Mouse (Mus musculus) large intestine, adult 2 months (tissue): ENCODE measurements around the gene B830017H08Rik. TPM values are rescaled to one million over a fixed set of nuclear protein-coding genes. Genes with fewer than 3 reads are reported as not detected.

Source experiments
- DNase-seq: peaks from one replicate; pipeline ENCODE4 v3.0.0-alpha.2; 2012; ENCODE audit warnings: low read depth, low spot score
- WGBS: fragments of 180-500 bp; shearing (Covaris S2); methylation state at CpG from one replicate; pipeline ENCODE4 v1.1.7; 2018; 5-methylcytosine and 5-hydroxymethylcytosine counted together
- polyA plus RNA-seq: library from polyadenylated mRNA; depleted of rRNA; stranded (reverse); fragments of >200 nt; gene quantifications from 2 replicates; pipeline ENCODE4 v1.2.3, GENCODE M21; 2012

The B830017H08Rik gene
- polyA plus RNA-seq, 1 experiment, result not detected

DNA sequence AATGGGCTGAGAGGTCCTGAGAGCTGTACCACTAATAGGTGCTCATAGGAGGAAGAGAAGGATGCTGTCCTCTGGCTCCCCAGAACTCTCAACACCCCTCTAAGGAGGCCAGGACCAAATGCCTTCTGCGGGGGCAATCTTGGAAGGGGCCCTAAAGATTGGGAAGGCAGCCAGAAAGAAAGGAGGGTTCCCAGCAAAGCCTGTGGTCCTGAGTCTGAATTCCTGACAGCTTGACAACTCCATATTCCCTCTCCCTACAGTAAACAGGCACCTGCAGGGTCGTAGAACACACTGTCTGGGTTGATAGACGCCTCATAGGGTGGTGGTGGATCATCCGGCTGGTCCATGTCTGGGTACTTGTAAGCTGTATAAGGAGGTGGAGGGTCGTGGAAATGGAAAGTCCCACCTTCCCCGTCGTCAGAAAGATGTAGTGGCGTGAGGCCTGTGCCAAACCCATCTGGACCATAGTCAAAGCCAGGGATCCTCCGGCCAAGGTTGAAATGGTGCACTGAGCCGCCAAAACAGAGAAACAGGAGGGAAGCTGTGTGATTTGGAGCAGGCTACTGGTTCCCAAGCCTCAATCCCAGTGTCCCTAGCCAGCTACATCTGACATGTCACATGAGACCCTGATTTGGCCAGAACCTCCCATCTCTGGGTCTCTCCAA lies 10.9 kb downstream of the B830017H08Rik start:
- DNase-seq, result no peak
- 85% methylated on average over 10 of the region's 10 CpGs for WGBS

DNA sequence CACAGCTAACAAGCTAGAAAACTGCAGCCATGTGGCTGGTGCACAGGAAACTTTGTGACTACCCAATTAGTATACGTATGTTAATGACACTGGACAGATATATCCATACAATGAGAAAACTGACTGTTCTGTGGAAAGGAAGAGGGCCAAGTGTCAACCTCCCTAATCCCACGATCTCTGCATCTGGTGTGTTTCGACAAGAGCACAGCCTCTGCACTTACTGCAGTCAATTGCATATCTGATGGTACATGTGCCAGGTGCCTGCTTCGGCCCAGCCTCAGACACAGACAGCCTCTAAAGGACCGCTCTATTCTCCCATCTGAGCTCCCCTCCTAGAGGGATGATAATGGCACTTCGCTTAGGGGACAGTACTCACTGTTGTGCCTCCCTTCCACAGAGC lies 15.5 kb downstream of the B830017H08Rik start:
- DNase-seq, result no peak
- WGBS, result 97% methylated on average over 6 of the region's 6 CpGs

DNA sequence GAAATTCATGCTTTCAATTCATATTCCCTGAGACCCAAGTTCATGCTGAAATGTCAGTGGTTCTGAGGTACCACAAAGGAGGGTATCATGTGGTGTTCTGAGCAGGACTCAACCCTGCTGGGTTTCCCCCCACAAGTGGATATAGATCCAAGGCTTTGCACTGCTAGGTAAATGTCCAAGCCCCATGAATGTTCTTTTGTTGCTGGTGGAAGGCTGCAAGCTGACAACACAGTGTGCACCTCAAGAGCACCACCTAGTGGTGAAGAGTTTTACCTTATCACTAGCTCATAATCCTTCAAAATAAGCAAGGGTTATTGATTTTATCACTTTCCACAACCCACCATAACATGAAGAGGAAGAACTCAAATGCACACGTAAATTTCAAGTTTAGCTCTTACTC lies 16.0 kb downstream of the B830017H08Rik start:
- WGBS, result 16% methylated on average over 1 of the region's 1 CpGs
- DNase-seq, result no peak

DNA sequence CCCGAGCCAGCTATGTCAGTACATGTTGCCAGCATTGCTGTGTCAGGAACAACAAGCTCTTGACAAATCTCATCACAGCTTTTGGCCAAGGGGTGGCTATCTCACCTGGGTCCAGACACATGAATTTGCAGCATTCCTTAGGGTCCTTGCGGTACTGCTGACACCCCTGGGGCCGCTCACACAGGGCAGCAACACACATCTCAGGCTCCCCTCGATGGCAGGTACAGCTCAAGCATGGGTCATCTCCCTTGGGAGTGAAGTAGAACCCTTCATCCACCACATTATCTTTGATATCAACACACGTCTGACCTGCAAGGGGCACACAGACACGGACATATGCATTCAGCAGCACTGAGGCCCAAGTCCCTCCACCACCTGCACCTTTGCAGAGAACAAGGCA lies 16.6 kb downstream of the B830017H08Rik start:
- 83% methylated on average over 6 of the region's 6 CpGs for WGBS
- DNase-seq, result no peak

DNA sequence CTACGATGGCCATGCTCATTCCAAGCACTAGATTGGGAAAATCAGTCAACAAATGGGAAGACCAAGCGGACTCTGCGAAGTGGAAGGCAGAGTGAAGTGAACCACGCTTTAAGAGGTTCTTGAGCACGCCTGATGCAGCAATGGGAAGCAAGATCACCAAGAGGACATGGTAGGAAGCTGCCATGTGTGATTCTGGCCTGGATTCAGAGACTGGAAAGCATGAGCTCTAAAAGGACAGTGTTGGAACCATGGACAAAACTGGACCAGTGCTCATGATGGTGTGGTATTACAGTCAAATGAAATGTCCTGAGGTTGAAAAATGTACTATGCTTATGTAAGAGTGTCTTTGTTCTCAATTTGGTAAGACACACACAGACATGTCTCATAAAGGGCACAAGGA lies 18.4 kb downstream of the B830017H08Rik start:
- DNase-seq, result no peak
- 97% methylated on average over 5 of the region's 5 CpGs for WGBS

DNA sequence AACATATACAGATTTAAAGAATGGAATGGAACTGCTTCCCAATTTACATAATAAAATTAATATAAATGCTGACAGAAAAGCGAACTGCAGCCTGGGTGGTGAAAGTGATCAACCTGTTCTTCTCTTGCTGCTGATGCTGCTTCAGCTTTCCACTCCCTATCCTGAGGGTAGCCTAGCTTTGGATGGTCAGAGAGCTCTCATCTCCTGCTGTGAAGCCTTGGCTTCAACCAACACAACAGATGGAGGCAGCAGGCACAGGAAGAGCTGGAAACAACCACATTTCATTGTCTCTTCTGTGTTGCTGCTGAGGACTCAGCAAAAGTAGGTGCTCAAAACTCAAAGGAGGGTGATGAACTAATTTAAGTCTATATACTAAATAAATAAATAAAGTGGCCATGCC lies 18.9 kb downstream of the B830017H08Rik start:
- DNase-seq, result no peak
- 88% methylated on average over 1 of the region's 1 CpGs for WGBS

DNA sequence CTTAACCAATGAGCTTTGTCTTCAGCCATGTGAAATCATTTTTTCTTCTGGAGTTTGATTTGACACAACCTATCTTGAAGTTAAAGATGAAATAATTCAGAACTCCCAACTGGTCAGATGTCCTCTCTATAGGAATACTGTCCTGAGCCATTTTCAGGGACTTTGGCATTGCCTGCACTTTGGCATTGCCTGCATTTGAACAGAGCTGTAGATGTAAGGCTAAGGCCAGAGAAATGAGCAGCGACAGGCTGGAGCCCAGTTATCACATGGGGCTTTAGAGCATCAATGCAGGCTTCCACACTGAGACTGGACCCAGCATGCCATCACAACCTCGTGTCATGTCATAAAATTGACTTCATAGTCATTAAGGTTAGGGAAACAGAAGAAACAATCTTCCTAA lies 20.3 kb downstream of the B830017H08Rik start:
- WGBS, result 68% methylated on average over 2 of the region's 2 CpGs
- no peak for DNase-seq

DNA sequence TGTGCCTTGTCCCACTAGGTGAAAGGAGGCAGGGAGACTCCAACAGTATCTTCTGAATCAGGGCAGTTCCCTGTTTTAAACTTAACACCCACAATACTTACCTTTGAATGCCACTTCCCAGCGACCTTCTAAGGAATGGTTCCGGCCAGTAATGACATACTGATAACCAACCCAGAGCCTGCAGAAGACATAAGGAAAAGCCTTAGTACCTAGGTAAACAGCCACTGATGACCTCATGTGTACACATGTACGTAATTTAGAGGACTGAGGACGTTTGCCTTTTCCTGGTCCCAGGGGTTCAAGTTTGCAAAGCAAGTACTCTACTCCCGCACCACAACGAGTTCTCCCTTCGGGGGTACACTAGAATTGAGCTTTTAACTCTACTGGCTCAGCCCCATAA lies 24.2 kb downstream of the B830017H08Rik start:
- 62% methylated on average over 7 of the region's 7 CpGs for WGBS

DNA sequence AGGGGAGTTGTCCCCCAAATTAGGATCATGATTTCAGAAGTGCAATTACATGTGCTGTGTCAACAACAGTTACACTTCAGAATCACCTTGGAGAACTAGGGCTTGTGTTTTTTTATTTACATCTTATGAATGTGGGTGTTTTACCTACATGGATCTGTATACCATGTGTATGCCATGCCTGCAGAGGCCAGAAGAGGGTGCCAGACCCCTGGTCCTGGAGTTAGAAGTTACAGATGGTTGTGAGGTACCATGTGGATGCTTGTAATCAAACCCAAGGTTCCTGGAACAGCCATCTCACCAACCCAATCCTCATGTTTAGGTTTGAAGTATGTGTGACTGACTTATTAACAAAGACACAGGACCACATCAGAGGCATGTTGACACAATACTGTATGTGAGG lies 25.7 kb downstream of the B830017H08Rik start:
- DNase-seq, result no peak

More for the DNA sequence above, 24.2 kb downstream of the B830017H08Rik start:
- no peak for DNase-seq

DNA sequence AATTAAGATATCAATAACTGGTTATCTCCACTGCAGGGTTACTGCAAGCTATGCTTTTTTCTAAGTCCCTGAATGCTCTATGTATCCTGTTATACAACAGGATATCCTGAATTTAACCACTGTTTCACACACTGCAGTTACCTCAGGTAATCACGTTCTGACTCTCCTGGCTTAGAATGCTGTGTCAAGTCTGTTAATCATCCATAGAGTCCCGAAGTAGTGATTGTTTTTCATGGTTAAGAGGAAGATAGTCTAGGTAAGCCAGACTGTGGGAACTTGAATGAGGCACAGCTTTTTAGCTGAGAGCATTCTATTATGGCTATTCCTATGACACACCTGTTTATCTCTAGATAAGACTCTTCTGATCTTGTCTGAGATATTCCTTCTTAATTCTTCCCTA lies 32.4 kb downstream of the B830017H08Rik start:
- WGBS, result 30% methylated on average over 2 of the region's 2 CpGs
- DNase-seq, result no peak

DNA sequence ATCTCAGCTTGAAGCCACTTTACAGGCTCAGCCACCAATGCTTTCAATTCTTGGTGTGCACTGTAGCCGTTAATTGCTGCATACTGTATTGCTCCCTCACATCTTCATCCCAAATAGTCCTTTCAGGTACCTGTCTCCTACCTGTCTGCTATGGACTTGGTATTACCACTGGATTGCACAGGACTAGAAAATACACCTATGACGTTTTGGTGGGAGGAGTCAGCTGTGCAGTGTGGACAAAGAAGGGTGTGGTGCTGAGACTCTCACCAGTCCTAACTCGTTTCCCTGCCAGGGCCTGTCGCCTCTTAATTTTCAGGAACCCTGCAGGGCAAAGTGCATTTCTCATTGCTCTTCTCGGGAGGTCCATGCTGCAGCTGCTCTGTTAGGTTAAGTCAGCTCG lies 32.8 kb downstream of the B830017H08Rik start:
- WGBS, result 32% methylated on average over 6 of the region's 6 CpGs
- DNase-seq, result peak; percentile 90

DNA sequence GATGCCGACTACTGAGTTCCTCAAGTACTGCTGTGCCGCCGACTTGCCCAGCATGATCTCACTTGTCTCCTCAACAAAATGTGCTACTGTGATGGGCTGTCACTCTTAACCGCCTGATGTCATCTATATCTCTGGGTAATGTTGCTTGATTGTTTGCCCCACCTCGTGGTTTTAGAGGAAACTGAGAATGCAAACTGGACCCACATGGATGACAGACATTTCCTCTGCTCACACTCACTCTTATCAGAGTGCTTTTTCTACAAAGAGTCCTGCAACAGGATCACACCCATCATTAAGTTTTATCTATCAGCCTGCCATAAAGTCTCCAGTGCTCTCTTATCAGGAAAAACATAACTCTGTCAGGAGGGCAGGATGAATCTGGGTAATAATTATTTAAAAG lies 38.3 kb downstream of the B830017H08Rik start:
- 45% methylated on average over 5 of the region's 5 CpGs for WGBS
- DNase-seq, result no peak

DNA sequence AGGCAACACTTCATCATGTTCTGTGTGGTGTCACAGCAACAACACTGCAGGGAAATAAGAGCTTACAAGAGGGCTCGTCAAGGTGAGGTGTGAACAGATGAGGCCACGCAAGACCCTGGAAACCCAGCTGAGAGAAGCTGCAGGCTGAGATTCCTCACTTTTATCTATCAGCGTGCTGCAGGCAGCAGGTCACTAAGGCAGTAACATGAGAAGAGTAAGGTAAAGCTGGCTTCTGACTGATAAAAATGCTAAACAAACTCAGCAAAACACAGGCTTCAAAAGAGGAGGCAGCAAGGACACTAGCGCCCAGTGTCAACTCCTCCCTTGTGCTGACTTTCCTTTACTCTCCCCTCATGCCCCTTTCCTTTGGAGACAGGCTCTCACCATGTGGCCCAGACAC lies 40.1 kb downstream of the B830017H08Rik start:
- no peak for DNase-seq
- 85% methylated on average over 4 of the region's 4 CpGs for WGBS

DNA sequence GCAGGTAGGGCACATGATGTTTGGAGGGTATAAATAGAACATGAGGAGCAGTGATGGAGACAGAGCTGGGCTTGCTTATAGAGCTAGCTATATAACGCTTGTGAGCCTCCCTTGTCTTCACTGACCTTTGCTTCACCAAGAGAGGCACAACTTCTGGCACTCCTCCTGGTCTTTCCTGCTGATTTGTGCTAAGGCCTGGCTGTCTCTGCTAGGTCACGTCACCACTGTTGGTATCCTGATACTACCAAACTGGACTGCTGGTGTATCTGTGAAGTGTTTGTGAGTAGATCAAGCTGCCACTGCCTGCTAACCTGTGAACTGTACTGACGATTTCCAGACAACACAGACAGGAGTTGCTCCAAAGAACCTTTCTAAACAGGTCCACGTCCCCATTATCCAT lies 42.3 kb downstream of the B830017H08Rik start:
- DNase-seq, result no peak
- WGBS, result 53% methylated on average over 4 of the region's 4 CpGs

DNA sequence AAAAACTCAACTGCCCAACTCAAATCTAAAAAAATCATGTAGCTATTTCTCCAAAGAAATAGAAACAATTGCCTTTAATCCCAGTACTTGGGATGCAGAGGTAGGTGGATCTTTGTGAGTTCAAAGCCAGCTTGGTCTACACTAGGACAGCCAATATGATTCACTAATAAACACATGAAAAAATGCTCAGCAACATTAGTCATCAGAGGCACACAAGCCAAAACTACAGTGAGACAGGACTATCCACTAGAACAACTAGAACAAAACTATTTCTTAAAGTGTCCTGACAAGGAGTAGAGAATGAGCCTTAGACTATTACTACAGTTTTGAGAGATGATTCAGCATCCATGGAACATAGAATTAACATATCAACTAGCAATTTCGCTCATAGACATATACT lies 43.2 kb downstream of the B830017H08Rik start:
- DNase-seq, result no peak
- 98% methylated on average over 1 of the region's 1 CpGs for WGBS

DNA sequence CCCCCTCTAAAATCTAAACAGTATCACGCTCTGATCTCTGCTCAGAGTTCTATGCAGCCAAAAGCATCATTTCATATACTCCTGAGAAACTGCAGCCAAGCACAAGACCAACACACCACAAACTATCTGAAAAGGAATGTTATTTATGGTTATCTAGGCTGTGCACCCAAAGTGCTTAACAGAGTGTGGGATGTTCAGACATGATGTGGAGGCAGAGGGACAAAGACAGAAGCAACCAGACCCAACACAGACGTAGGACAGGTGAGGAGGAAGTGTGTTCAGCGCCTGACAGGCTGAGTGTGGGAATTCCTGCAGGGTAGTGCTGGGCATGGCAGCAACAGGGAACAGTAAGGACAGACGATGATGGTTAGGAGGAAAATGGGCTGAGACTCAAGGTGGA lies 46.6 kb downstream of the B830017H08Rik start:
- DNase-seq, result no peak
- 81% methylated on average over 4 of the region's 4 CpGs for WGBS

DNA sequence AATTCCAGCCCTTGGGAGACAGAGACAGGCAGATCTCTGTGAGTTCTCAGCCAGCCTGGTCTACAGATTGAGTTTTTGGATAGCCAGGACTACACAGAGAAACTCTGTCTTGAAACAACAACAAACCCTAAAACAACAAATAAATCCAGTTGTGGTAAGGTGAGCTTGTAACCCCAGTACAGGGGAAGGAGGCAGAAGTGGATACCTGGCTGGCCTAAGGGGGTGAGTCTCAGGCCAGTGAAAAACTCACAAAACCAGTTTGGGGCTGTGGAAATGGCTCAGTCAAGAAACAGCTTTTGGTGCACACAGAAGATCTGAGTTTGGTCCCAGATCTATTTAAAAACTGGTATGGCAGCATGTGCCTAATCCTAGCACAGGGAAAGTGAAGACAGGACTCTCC lies 49.3 kb downstream of the B830017H08Rik start:
- no peak for DNase-seq

DNA sequence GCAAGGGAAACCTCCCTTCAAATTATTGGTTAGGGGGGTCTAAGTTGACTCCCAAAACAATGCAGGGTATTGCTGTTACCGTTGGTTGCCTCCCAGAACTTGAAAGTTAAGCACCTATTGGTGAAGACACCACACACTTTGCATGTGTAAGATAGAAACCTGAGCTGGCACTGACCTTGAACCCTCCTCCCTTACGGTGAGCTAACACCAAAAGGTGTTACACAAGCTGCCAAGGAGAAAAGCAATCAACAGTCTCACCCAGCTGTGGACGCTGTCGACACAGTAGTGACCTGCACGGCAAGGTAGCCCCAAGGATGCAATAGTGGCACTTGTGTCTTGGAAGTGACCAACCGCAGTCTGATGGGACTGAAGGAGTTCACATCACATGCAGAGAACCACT lies 51.2 kb downstream of the B830017H08Rik start:
- no peak for DNase-seq
- WGBS, result 52% methylated on average over 6 of the region's 6 CpGs
